Mouse (Mus musculus): ENCODE data around the gene Nmur1. TPM values are rescaled to one million over a fixed set of nuclear protein-coding genes. Genes with fewer than 3 reads are reported as not detected.

The Nmur1 gene
- polyA plus RNA-seq, 1 experiment from 2014 or later = not detected

DNA sequence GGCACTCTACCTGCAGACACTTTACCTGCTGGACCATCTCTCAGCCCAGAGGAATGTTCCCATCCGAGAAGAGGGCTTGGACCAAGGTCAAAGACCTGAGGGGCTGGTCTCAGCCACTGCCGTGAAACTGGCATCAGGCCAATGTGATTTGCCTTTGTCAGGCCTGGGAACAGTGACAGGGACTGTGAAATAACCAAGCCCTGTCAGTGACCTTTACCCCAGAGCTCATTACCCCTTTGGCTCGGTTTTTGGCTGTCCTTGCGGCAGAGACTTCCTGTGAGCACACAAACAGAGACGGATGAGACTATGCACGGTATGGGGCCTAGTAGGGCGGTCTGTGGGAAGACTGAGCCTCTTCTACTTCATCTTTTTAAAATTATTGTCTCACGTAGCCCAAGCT is 19.1 kb downstream of the Nmur1 start:
- H3K36me3 ChIP-seq (ENCODE audit: control insufficient read depth, insufficient read depth, low read length) = no peaks in the 10 kb centered on the region
- 0 out of 2 replicates have a peak, but pooled peaks cover 5% of the 10 kb centered on the region for H3K4me1 ChIP-seq (ENCODE audit: control insufficient read depth, insufficient read depth, low read length)
- no peak overlapping the region for H3K9ac ChIP-seq (replicated peaks; ENCODE audit: low read depth, low read length)
- ATAC-seq (ENCODE audit: insufficient number of reproducible peaks, insufficient read depth, low FRiP score, low read depth) = no peak
- no peaks in the 10 kb centered on the region for H3K27me3 ChIP-seq (ENCODE audit: control insufficient read depth, insufficient read depth, low read length)
- H3K9me3 ChIP-seq (ENCODE audit: control insufficient read depth, low read depth, low read length) = no peaks in the 10 kb centered on the region; the same call in 1 of the 2 replicates
- 61% methylated on average over 8 of the region's 8 CpGs for WGBS
- H3K4me2 ChIP-seq (replicated peaks; ENCODE audit: low read depth, low read length) = no peak overlapping the region
- H3K4me3 ChIP-seq (ENCODE audit: low read depth, low read length) = no peak overlapping the region
- H3K27ac ChIP-seq (ENCODE audit: low read length) = no peak overlapping the region

DNA sequence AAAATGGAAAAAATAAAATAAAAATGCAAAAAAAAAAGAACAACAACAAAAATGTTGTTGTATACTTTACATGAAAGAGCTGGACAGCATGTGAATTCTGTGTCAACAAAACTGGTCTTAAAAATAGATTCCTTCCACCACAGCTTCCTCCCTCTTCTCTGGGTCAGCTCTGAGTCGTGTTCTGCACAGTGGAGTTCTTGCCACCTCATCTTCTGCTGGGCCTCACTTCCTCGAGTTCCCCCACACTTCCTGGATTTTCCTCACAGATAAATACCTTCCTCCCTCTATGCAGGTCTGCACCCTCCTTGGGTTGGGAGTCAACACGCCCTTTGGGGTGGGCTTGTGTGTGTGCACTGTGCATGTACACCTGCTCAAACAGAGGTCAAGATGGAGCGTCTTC is 19.7 kb downstream of the Nmur1 start:
- no peak overlapping the region for H3K27ac ChIP-seq (ENCODE audit: low read length)
- 0 out of 2 replicates have a peak, but pooled peaks cover 5% of the 10 kb centered on the region for H3K4me1 ChIP-seq (ENCODE audit: control insufficient read depth, insufficient read depth, low read length)
- no peaks in the 10 kb centered on the region for H3K27me3 ChIP-seq (ENCODE audit: control insufficient read depth, insufficient read depth, low read length)
- H3K4me3 ChIP-seq (ENCODE audit: low read depth, low read length) = no peak overlapping the region
- no peaks in the 10 kb centered on the region; the same call in 1 of the 2 replicates for H3K9me3 ChIP-seq (ENCODE audit: control insufficient read depth, low read depth, low read length)
- H3K4me2 ChIP-seq (replicated peaks; ENCODE audit: low read depth, low read length) = no peak overlapping the region
- no peak overlapping the region for H3K9ac ChIP-seq (replicated peaks; ENCODE audit: low read depth, low read length)
- WGBS = 73% methylated on average over 4 of the region's 4 CpGs
- ATAC-seq (ENCODE audit: insufficient number of reproducible peaks, insufficient read depth, low FRiP score, low read depth) = no peak
- no peaks in the 10 kb centered on the region for H3K36me3 ChIP-seq (ENCODE audit: control insufficient read depth, insufficient read depth, low read length)

DNA sequence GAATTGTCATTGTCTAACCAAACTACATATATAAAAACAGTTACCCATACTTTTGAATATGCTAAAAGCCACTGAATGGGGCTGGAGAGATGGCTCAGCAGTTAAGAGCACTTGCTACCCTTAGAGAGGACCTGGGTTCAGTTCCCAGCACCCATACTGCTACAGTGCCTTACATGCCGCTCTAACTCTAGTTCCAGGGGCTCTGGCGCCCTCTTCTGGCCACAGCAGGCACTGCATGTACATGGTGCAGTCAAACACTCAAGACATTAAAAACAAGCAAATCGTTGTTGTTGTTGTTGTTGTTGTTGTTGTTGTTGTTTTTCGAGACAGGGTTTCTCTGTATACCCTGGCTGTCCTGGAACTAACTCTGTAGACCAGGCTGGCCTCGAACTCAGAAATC is 21.2 kb downstream of the Nmur1 start:
- H3K4me3 ChIP-seq (ENCODE audit: low read depth, low read length) = no peak overlapping the region
- no peak overlapping the region for H3K9ac ChIP-seq (replicated peaks; ENCODE audit: low read depth, low read length)
- ATAC-seq (ENCODE audit: insufficient number of reproducible peaks, insufficient read depth, low FRiP score, low read depth) = no peak
- no peaks in the 10 kb centered on the region; the same call in 1 of the 2 replicates for H3K9me3 ChIP-seq (ENCODE audit: control insufficient read depth, low read depth, low read length)
- 0 out of 2 replicates have a peak, but pooled peaks cover 5% of the 10 kb centered on the region for H3K4me1 ChIP-seq (ENCODE audit: control insufficient read depth, insufficient read depth, low read length)
- no peak overlapping the region for H3K4me2 ChIP-seq (replicated peaks; ENCODE audit: low read depth, low read length)
- no peaks in the 10 kb centered on the region for H3K27me3 ChIP-seq (ENCODE audit: control insufficient read depth, insufficient read depth, low read length)
- H3K36me3 ChIP-seq (ENCODE audit: control insufficient read depth, insufficient read depth, low read length) = no peaks in the 10 kb centered on the region
- H3K27ac ChIP-seq (ENCODE audit: low read length) = no peak overlapping the region
- WGBS = 58% methylated on average over 5 of the region's 5 CpGs

DNA sequence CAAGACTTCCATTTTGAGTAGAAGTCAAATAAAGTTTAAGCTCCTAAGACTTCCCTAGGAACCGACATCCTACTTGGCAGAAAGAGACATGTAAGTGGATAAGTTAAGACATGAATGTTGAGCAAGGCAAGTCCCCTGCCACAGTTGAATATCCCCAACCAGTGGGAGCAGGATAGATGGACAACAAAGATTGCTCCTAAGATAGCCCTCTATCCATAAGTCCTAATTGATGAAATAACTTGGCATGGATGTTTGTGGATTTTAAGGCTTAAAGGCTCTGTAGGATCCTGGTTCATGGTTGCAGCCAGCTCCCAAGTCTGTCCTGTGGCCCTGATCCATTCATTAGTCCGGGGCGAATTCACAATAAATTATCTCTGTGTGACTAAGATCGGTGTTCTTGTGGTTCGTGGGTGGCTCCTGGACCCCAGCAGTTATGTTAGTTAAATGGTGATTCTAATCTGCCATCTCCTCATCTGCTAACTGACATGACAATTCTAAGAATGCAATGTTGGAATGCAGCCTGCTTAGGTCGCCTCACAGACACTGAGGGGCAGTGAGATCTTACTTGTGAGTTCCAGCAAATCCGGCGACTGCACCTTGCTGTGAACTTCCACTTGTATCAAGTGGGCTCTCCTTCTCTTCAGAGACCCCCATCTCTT is 25.8 kb downstream of the Nmur1 start:
- Histone ChIP-seq H3K9ac (replicated peaks; ENCODE audit: low read depth, low read length) (no peak overlapping the region), H3K4me2 (replicated peaks; ENCODE audit: low read depth, low read length) (no peak overlapping the region), H3K9me3 (ENCODE audit: control insufficient read depth, low read depth, low read length) (no peaks in the 10 kb centered on the region; the same call in 1 of the 2 replicates), H3K27me3 (ENCODE audit: control insufficient read depth, insufficient read depth, low read length) (no peaks in the 10 kb centered on the region), H3K36me3 (ENCODE audit: control insufficient read depth, insufficient read depth, low read length) (no peaks in the 10 kb centered on the region), H3K4me3 (ENCODE audit: low read depth, low read length) (no peak overlapping the region), H3K27ac (ENCODE audit: low read length) (no peak overlapping the region), H3K4me1 (ENCODE audit: control insufficient read depth, insufficient read depth, low read length) (no peaks in the 10 kb centered on the region)
- 53% methylated on average over 8 of the region's 8 CpGs for WGBS
- ATAC-seq (ENCODE audit: insufficient number of reproducible peaks, insufficient read depth, low FRiP score, low read depth) = no peak

- Histone ChIP-seq H3K4me2 (replicated peaks; ENCODE audit: low read depth, low read length) (no peak overlapping the region), H3K4me3 (ENCODE audit: low read depth, low read length) (no peak overlapping the region), H3K36me3 (ENCODE audit: control insufficient read depth, insufficient read depth, low read length) (no peaks in the 10 kb centered on the region), H3K27ac (ENCODE audit: low read length) (no peak overlapping the region), H3K9me3 (ENCODE audit: control insufficient read depth, low read depth, low read length) (no peaks in the 10 kb centered on the region), H3K9ac (replicated peaks; ENCODE audit: low read depth, low read length) (no peak overlapping the region), H3K27me3 (ENCODE audit: control insufficient read depth, insufficient read depth, low read length) (no peaks in the 10 kb centered on the region), H3K4me1 (ENCODE audit: control insufficient read depth, insufficient read depth, low read length) (no peaks in the 10 kb centered on the region)
- 73% methylated on average over 3 of the region's 3 CpGs for WGBS
- no peak for ATAC-seq (ENCODE audit: insufficient number of reproducible peaks, insufficient read depth, low FRiP score, low read depth)
Measured at GRCm38 (mm10) chr1:86399322-86399721, 26.7 kb downstream of the Nmur1 start.

DNA sequence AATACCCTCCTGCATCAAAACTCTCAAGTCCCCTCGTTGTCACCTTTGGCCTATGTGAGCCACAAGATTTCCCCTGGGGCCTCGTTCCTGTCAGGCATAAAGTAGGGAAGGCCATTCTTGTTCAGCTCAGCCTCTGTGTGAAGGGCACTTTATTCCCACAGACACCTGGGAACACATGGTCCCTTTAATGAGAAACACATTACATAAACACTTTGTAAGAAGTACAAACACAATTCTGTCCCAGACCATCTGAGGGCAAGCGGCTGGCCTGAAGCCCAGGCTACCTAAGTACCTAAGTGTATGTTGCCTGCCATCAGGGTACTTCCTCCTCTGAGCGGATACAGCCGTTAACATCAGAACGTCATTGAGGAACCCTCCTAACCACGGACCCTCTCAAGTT is 27.8 kb downstream of the Nmur1 start:
- Histone ChIP-seq H3K9ac (replicated peaks; ENCODE audit: low read depth, low read length) (no peak overlapping the region), H3K27ac (ENCODE audit: low read length) (no peak overlapping the region)
- WGBS = 34% methylated on average over 7 of the region's 7 CpGs

DNA sequence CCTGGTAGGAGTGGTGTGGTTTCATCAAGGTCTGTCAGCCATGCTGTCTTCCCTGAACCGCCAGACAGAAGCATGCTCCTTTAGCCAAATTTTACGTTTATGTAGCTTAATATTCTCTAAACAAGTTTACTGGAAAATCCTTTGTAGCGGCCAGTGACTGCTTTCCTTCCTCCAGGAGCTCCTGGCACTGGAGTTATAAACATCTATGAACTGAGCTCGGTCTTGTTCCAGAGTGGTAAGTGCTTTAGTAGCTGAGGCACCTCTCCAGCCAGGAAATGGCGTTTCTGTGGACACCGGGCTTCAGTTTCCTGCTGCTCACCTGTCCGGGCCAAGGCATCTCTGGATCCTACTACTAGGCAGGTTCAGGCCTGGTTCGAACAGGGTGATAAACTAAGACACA is 28.4 kb downstream of the Nmur1 start:
- 52% methylated on average over 8 of the region's 8 CpGs for WGBS
- H3K27ac ChIP-seq (ENCODE audit: low read length) = no peak overlapping the region
- H3K4me3 ChIP-seq (ENCODE audit: low read depth, low read length) = no peak overlapping the region
- H3K4me2 ChIP-seq (replicated peaks; ENCODE audit: low read depth, low read length) = no peak overlapping the region
- ATAC-seq (ENCODE audit: insufficient number of reproducible peaks, insufficient read depth, low FRiP score, low read depth) = no peak
- no peak overlapping the region for H3K9ac ChIP-seq (replicated peaks; ENCODE audit: low read depth, low read length)
- no peaks in the 10 kb centered on the region for H3K9me3 ChIP-seq (ENCODE audit: control insufficient read depth, low read depth, low read length)
- no peaks in the 10 kb centered on the region for H3K36me3 ChIP-seq (ENCODE audit: control insufficient read depth, insufficient read depth, low read length)
- H3K4me1 ChIP-seq (ENCODE audit: control insufficient read depth, insufficient read depth, low read length) = no peaks in the 10 kb centered on the region
- no peaks in the 10 kb centered on the region for H3K27me3 ChIP-seq (ENCODE audit: control insufficient read depth, insufficient read depth, low read length)

More for the DNA sequence above, 27.8 kb downstream of the Nmur1 start:
- Histone ChIP-seq H3K27me3 (ENCODE audit: control insufficient read depth, insufficient read depth, low read length) (no peaks in the 10 kb centered on the region), H3K4me3 (ENCODE audit: low read depth, low read length) (no peak overlapping the region), H3K36me3 (ENCODE audit: control insufficient read depth, insufficient read depth, low read length) (no peaks in the 10 kb centered on the region), H3K9me3 (ENCODE audit: control insufficient read depth, low read depth, low read length) (no peaks in the 10 kb centered on the region), H3K4me1 (ENCODE audit: control insufficient read depth, insufficient read depth, low read length) (no peaks in the 10 kb centered on the region), H3K4me2 (replicated peaks; ENCODE audit: low read depth, low read length) (no peak overlapping the region)
- ATAC-seq (ENCODE audit: insufficient number of reproducible peaks, insufficient read depth, low FRiP score, low read depth) = no peak

DNA sequence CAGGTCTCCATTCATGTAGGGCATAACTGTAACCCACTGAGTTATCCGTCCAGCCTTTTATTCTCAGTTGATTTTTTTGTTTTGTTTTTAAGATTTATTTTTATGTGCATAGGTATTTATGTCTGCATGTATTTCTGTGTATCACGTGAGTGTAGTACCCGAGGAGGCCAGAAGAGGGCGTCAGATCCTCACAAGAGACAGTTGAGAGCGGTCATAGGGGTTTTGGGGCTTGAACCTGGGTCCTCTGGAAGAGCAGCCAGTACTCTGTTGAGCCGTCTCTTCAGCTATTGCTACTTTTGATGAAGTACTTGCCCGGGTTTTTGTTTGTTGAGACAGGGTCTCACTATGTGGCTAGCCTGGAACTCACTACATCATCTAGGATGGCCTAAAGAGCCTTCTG is 30.1 kb downstream of the Nmur1 start:
- Histone ChIP-seq H3K36me3 (ENCODE audit: control insufficient read depth, insufficient read depth, low read length) (no peaks in the 10 kb centered on the region), H3K27me3 (ENCODE audit: control insufficient read depth, insufficient read depth, low read length) (no peaks in the 10 kb centered on the region), H3K4me2 (replicated peaks; ENCODE audit: low read depth, low read length) (no peak overlapping the region), H3K9ac (replicated peaks; ENCODE audit: low read depth, low read length) (no peak overlapping the region), H3K4me3 (ENCODE audit: low read depth, low read length) (no peak overlapping the region), H3K9me3 (ENCODE audit: control insufficient read depth, low read depth, low read length) (no peaks in the 10 kb centered on the region), H3K27ac (ENCODE audit: low read length) (no peak overlapping the region), H3K4me1 (ENCODE audit: control insufficient read depth, insufficient read depth, low read length) (no peaks in the 10 kb centered on the region)
- 76% methylated on average over 7 of the region's 7 CpGs for WGBS
- no peak for ATAC-seq (ENCODE audit: insufficient number of reproducible peaks, insufficient read depth, low FRiP score, low read depth)

- WGBS = 86% methylated on average over 3 of the region's 3 CpGs
Measured at GRCm38 (mm10) chr1:86394246-86394645, 31.8 kb downstream of the Nmur1 start.

More at GRCm38 (mm10) chr1:86394246-86394645, 31.8 kb downstream of the Nmur1 start:
- Histone ChIP-seq H3K4me3 (ENCODE audit: low read depth, low read length) (no peak overlapping the region), H3K36me3 (ENCODE audit: control insufficient read depth, insufficient read depth, low read length) (no peaks in the 10 kb centered on the region), H3K9ac (replicated peaks; ENCODE audit: low read depth, low read length) (no peak overlapping the region), H3K4me1 (ENCODE audit: control insufficient read depth, insufficient read depth, low read length) (no peaks in the 10 kb centered on the region), H3K27ac (ENCODE audit: low read length) (no peak overlapping the region), H3K27me3 (ENCODE audit: control insufficient read depth, insufficient read depth, low read length) (no peaks in the 10 kb centered on the region), H3K4me2 (replicated peaks; ENCODE audit: low read depth, low read length) (no peak overlapping the region), H3K9me3 (ENCODE audit: control insufficient read depth, low read depth, low read length) (no peaks in the 10 kb centered on the region)
- no peak for ATAC-seq (ENCODE audit: insufficient number of reproducible peaks, insufficient read depth, low FRiP score, low read depth)

Data from stomach, embryonic 14.5 days (tissue).